Mouse (Mus musculus) kidney, postnatal 0 days (tissue): Measurements from ENCODE around the gene Acot1. TPM values are rescaled to one million over a fixed set of nuclear protein-coding genes. Genes with fewer than 3 reads are reported as not detected.
"Not testable (repeated sequence)": the region's sequence is repeated elsewhere in the genome, so short reads cannot be mapped to it uniquely, and the experiment has no call there.

Source experiments
- ATAC-seq: fragments of 200-750 bp; cut with Nextera tagmentation; replicated peaks from 2 replicates; pipeline ENCODE4 v1.8.0; 2017; ENCODE audit warnings: low read depth, moderate number of reproducible peaks, moderate TSS enrichment, moderate library complexity; ENCODE audit not compliant: low FRiP score
- DNase-seq: peaks from one replicate; pipeline ENCODE4 v3.0.0-alpha.2; 2016; ENCODE audit warnings: low spot score
- H3K27ac ChIP-seq: fragments of 300-500 bp; sonication (generic); 2 replicates; pipeline ENCODE4 v1.5.1; 2014; ENCODE audit warnings: mild to moderate bottlenecking
- H3K27me3 ChIP-seq: fragments of 300-500 bp; sonication (generic); 2 replicates; pipeline ENCODE4 v1.6.1; 2014; ENCODE audit warnings: low read length, mixed read lengths; ENCODE audit not compliant: insufficient read depth
- H3K36me3 ChIP-seq: fragments of 300-500 bp; sonication (generic); 2 replicates; pipeline ENCODE4 v1.6.1; 2014; ENCODE audit warnings: low read length, mixed read lengths; ENCODE audit not compliant: insufficient read depth
- H3K4me1 ChIP-seq: fragments of 300-500 bp; sonication (generic); replicated peaks from 2 replicates; pipeline ENCODE4 v1.6.1; 2014; ENCODE audit warnings: antibody characterized with exemption, low read length, mixed read lengths; ENCODE audit not compliant: insufficient read depth
- H3K4me2 ChIP-seq: fragments of 300-500 bp; sonication (generic); 2 replicates; pipeline ENCODE4 v1.6.1; 2014; ENCODE audit warnings: mild to moderate bottlenecking, low read length, moderate library complexity, mixed read lengths
- H3K4me3 ChIP-seq: fragments of 300-500 bp; sonication (generic); replicated peaks from 2 replicates; pipeline ENCODE4 v1.5.1; 2014; ENCODE audit warnings: low read depth, low read length
- H3K9ac ChIP-seq: fragments of 300-500 bp; sonication (generic); 2 replicates; pipeline ENCODE4 v1.6.1; 2014; ENCODE audit warnings: low read depth, low read length
- H3K9me3 ChIP-seq: fragments of 300-500 bp; sonication (generic); replicated peaks from 2 replicates; pipeline ENCODE4 v1.6.1; 2016; ENCODE audit warnings: low read length, inconsistent platforms, mixed read lengths
- CTCF ChIP-seq: IDR thresholded peaks from 2 replicates; pipeline ENCODE4 v1.5.1; 2016; ENCODE audit warnings: antibody characterized with exemption, low read depth, mild to moderate bottlenecking, moderate library complexity
- WGBS: fragments of 180-500 bp; shearing (Covaris S2); extraction: QIAGEN DNeasy Blood & Tissue Kit; methylation state at CpG from one replicate; pipeline ENCODE4 v1.1.7; 2014; 5-methylcytosine and 5-hydroxymethylcytosine counted together
- polyA plus RNA-seq: library from polyadenylated mRNA; unstranded; fragments of >200 nt; fragmentation: Nextera tagmentation; extraction: Ambion mirVana; gene quantifications from 2 replicates; pipeline ENCODE4 v1.2.1, GENCODE M21; 2015

Acot1 gene
- polyA plus RNA-seq, 1 experiment from 2014 or later: 176 TPM

- no peak overlapping the region for H3K9ac ChIP-seq
- no peak overlapping the region for H3K27ac ChIP-seq
- no peak overlapping the region for H3K4me3 ChIP-seq
- WGBS: 74% methylated on average over 6 of the region's 6 CpGs
- no peak for DNase-seq
- no peak overlapping the region for H3K4me2 ChIP-seq
- ATAC-seq: no peak
- H3K9me3 ChIP-seq: no peaks in the 10 kb centered on the region
- peaks cover 8% of the 10 kb centered on the region; the same call in 1 of the 2 replicates for H3K36me3 ChIP-seq
- H3K4me1 ChIP-seq: peaks cover 16% of the 10 kb centered on the region
- H3K27me3 ChIP-seq: no peaks in the 10 kb centered on the region
- TF ChIP-seq CTCF: peak; percentile 55
These were observed 3.8 kb downstream of the Acot1 start for GRCm38 (mm10) chr12:84013130-84013529.

GRCm38 (mm10) chr12:84013701-84014100 is 4.4 kb downstream of the Acot1 start:
- WGBS: 93% methylated on average over 7 of the region's 7 CpGs
- DNase-seq (no peak), ATAC-seq (no peak)

GRCm38 (mm10) chr12:84020528-84020927 is 11.2 kb downstream of the Acot1 start:
- H3K4me3 ChIP-seq, H3K27me3 ChIP-seq, H3K4me1 ChIP-seq, H3K9me3 ChIP-seq, H3K4me2 ChIP-seq, H3K36me3 ChIP-seq, H3K9ac ChIP-seq: not testable (repeated sequence)
- DNase-seq (peak; percentile 67), ATAC-seq (peak; percentile 85)
- 16% methylated on average over 7 of the region's 7 CpGs for WGBS
- 0 out of 2 replicates have a peak overlapping the region, but pooled peaks have one; percentile 19 for H3K27ac ChIP-seq

More at GRCm38 (mm10) chr12:84013701-84014100, 4.4 kb downstream of the Acot1 start:
- H3K4me1 ChIP-seq: peaks cover 11% of the 10 kb centered on the region
- no peak overlapping the region for H3K9ac ChIP-seq
- no peak for TF ChIP-seq CTCF
- no peak overlapping the region for H3K4me3 ChIP-seq
- H3K27me3 ChIP-seq: no peaks in the 10 kb centered on the region
- no peak overlapping the region for H3K27ac ChIP-seq
- peaks cover 8% of the 10 kb centered on the region; the same call in 1 of the 2 replicates for H3K36me3 ChIP-seq
- H3K4me2 ChIP-seq: no peak overlapping the region
- no peaks in the 10 kb centered on the region for H3K9me3 ChIP-seq

- H3K4me1 ChIP-seq, ATAC-seq, H3K4me2 ChIP-seq, DNase-seq, H3K9ac ChIP-seq, H3K36me3 ChIP-seq, H3K27me3 ChIP-seq, H3K27ac ChIP-seq, H3K4me3 ChIP-seq, H3K9me3 ChIP-seq: not testable (repeated sequence)
- WGBS: 89% methylated on average over 4 of the region's 4 CpGs
These were observed 13.0 kb downstream of the Acot1 start for GRCm38 (mm10) chr12:84022266-84022665.

GRCm38 (mm10) chr12:84023052-84023745 is 13.9 kb downstream of the Acot1 start:
- 80% methylated on average over 9 of the region's 9 CpGs for WGBS
- H3K27ac ChIP-seq: no peak overlapping the region
- no peaks in the 10 kb centered on the region for H3K9me3 ChIP-seq
- H3K4me3 ChIP-seq: no peak overlapping the region
- no peak for ATAC-seq
- no peak overlapping the region for H3K9ac ChIP-seq
- no peak for DNase-seq
- no peaks in the 10 kb centered on the region for H3K27me3 ChIP-seq
- no peak for TF ChIP-seq CTCF
- H3K4me1 ChIP-seq: no peaks in the 10 kb centered on the region
- H3K4me2 ChIP-seq: no peak overlapping the region
- H3K36me3 ChIP-seq: no peaks in the 10 kb centered on the region

GRCm38 (mm10) chr12:84025888-84026287 is 16.6 kb downstream of the Acot1 start:
- Histone ChIP-seq H3K36me3 (no peaks in the 10 kb centered on the region), H3K27ac (no peak overlapping the region), H3K4me2 (no peak overlapping the region), H3K4me3 (no peak overlapping the region), H3K9me3 (no peaks in the 10 kb centered on the region), H3K9ac (no peak overlapping the region), H3K27me3 (no peaks in the 10 kb centered on the region), H3K4me1 (no peaks in the 10 kb centered on the region)
- no peak for DNase-seq
- 77% methylated on average over 7 of the region's 7 CpGs for WGBS
- ATAC-seq: no peak
- no peak for TF ChIP-seq CTCF

- DNase-seq, H3K4me3 ChIP-seq: not testable (repeated sequence)
These were observed 19.0 kb downstream of the Acot1 start for GRCm38 (mm10) chr12:84028328-84028727.

GRCm38 (mm10) chr12:84029043-84029442 is 19.8 kb downstream of the Acot1 start:
- H3K27me3 ChIP-seq, DNase-seq: not testable (repeated sequence)
- whole genome bisulfite sequencing: 89% methylated on average over 1 of the region's 1 CpGs

More at GRCm38 (mm10) chr12:84028328-84028727, 19.0 kb downstream of the Acot1 start:
- not testable (repeated sequence) for ATAC-seq, H3K4me2 ChIP-seq, H3K4me1 ChIP-seq, H3K36me3 ChIP-seq, H3K9ac ChIP-seq, H3K9me3 ChIP-seq, H3K27me3 ChIP-seq, H3K27ac ChIP-seq
- 76% methylated on average over 3 of the region's 3 CpGs for WGBS

More at GRCm38 (mm10) chr12:84029043-84029442, 19.8 kb downstream of the Acot1 start:
- not testable (repeated sequence) for H3K9me3 ChIP-seq, ATAC-seq, H3K9ac ChIP-seq, H3K36me3 ChIP-seq, H3K4me3 ChIP-seq, H3K4me1 ChIP-seq, H3K27ac ChIP-seq, H3K4me2 ChIP-seq
